Mouse (Mus musculus) adrenal gland, adult 18-20 months (tissue): Measurements from ENCODE around the gene Cd59a. TPM values are rescaled to one million over a fixed set of nuclear protein-coding genes. Genes with fewer than 3 reads are reported as not detected.
A peak's percentile ranks its signal among the peaks of the same experiment; 100 is the strongest.
"Not testable (repeated sequence)": the region's sequence is repeated elsewhere in the genome, so short reads cannot be mapped to it uniquely, and the experiment has no call there.

ENCODE experiments used
- DNase-seq, 2 experiments: peaks; one replicate each; pipeline ENCODE4 v3.0.0; 2021 to 2022; ENCODE audit warnings: low spot score in 2 of 2
- long read RNA-seq, 2 experiments: library from polyadenylated mRNA; stranded (forward); transcript quantifications; one replicate each; pipeline ENCODE4 v2.0.0; 2021
- total RNA-seq, 2 experiments: library from RNA; stranded (reverse); gene quantifications; 1 replicate in 1 of 2; 2 replicates in 1 of 2; pipeline ENCODE4 v1.2.3; 2021

The Cd59a gene
- total RNA-seq: 100 to 1,000 TPM in 1 of 2 experiments, 10 to 100 TPM in 1; 99.7 to 107 TPM
- long read RNA-seq, experiment 1, transcript Cd59a-201 (4 exons, 1,691 nt): major isoform, 75 of 88 reads
- long read RNA-seq, experiment 1, partial matches to known transcripts: 0 of 88 reads
- long read RNA-seq, experiment 1, other reads (novel, unspliced or antisense): 10 of 88 reads
- long read RNA-seq, experiment 2, transcript Cd59a-203 (5 exons, 1,806 nt): minor isoform, 12 of 308 reads
- long read RNA-seq, experiment 2, transcript Cd59a-201 (4 exons, 1,691 nt): major isoform, 270 of 308 reads
- long read RNA-seq, experiment 2, partial matches to known transcripts: 17 of 308 reads
- long read RNA-seq, experiment 2, other reads (novel, unspliced or antisense): 9 of 308 reads

- peak; percentile 82 to 86 for DNase-seq
These were observed at the start of gene Cd59a for GRCm38 (mm10) chr2:104095741-104096213. TSS of gene Cd59a (plus strand) at chr2:104095801.

- no peak for DNase-seq
These were observed 37.2 kb upstream of the Cd59a start for GRCm38 (mm10) chr2:104058381-104058780.

GRCm38 (mm10) chr2:104058954-104059353, 36.6 kb upstream of the Cd59a start:
- DNase-seq: no peak

- no peak for DNase-seq
These were observed 35.8 kb upstream of the Cd59a start for GRCm38 (mm10) chr2:104059786-104060185.

GRCm38 (mm10) chr2:104060996-104061395, 34.6 kb upstream of the Cd59a start:
- no peak for DNase-seq

GRCm38 (mm10) chr2:104062665-104063064, 32.9 kb upstream of the Cd59a start:
- no peak for DNase-seq

GRCm38 (mm10) chr2:104064152-104064551, 31.4 kb upstream of the Cd59a start:
- DNase-seq: no peak

- DNase-seq: not testable (repeated sequence)
These were observed 30.1 kb upstream of the Cd59a start, which contains the start of gene Gm10912 for GRCm38 (mm10) chr2:104065526-104065925. TSS of gene Gm10912 (plus strand) at chr2:104065826.

- not testable (repeated sequence) for DNase-seq
These were observed 27.2 kb upstream of the Cd59a start, which contains the start of gene Gm10799 for GRCm38 (mm10) chr2:104068450-104068849. TSS of gene Gm10799 (minus strand) at chr2:104068550.

- peak; percentile 45 to 49 for DNase-seq
These were observed 25.9 kb upstream of the Cd59a start, which contains the start of gene Cd59b for GRCm38 (mm10) chr2:104069704-104070185. TSS of gene Cd59b (plus strand) at chr2:104069849.

GRCm38 (mm10) chr2:104078285-104078684, 17.3 kb upstream of the Cd59a start:
- DNase-seq: not testable (repeated sequence)

- not testable (repeated sequence) for DNase-seq
These were observed 14.1 kb upstream of the Cd59a start for GRCm38 (mm10) chr2:104081436-104082050.

GRCm38 (mm10) chr2:104082474-104082873, 13.1 kb upstream of the Cd59a start:
- no peak for DNase-seq

GRCm38 (mm10) chr2:104084027-104084426, 11.6 kb upstream of the Cd59a start:
- not testable (repeated sequence) for DNase-seq

- not testable (repeated sequence) for DNase-seq
These were observed 8.0 kb upstream of the Cd59a start for GRCm38 (mm10) chr2:104087562-104087961.

- no peak for DNase-seq
These were observed 2.3 kb upstream of the Cd59a start for GRCm38 (mm10) chr2:104093305-104093704.

GRCm38 (mm10) chr2:104096256-104096655, 655 bp downstream of the Cd59a start:
- DNase-seq: no peak

- not testable (repeated sequence) for DNase-seq
These were observed 1.2 kb downstream of the Cd59a start for GRCm38 (mm10) chr2:104096796-104097195.

GRCm38 (mm10) chr2:104097396-104097795, 1.8 kb downstream of the Cd59a start:
- not testable (repeated sequence) for DNase-seq

- no peak for DNase-seq
These were observed 3.1 kb downstream of the Cd59a start for GRCm38 (mm10) chr2:104098529-104099230.

GRCm38 (mm10) chr2:104099231-104099585, 3.6 kb downstream of the Cd59a start:
- no peak for DNase-seq
